Mouse (Mus musculus) frontal cortex, postnatal 25 days (tissue): ENCODE data around the gene Polr2h.

Experiments
- DNase-seq, 2 experiments: peaks; one replicate each; pipeline ENCODE4 v3.0.0; 2022; ENCODE audit warnings: low spot score in 2 of 2

Gene Polr2h

GRCm38 (mm10) chr16:20701729-20702521 is 15.5 kb upstream of the Polr2h start:
- no peak for DNase-seq

- no peak for DNase-seq
These were observed 15.0 kb upstream of the Polr2h start for GRCm38 (mm10) chr16:20702522-20702893.

- no peak for DNase-seq
These were observed 14.4 kb upstream of the Polr2h start for GRCm38 (mm10) chr16:20703071-20703470.

- DNase-seq, result no peak
These were observed 13.6 kb upstream of the Polr2h start for GRCm38 (mm10) chr16:20703699-20704400.

- no peak for DNase-seq
These were observed 11.7 kb upstream of the Polr2h start for GRCm38 (mm10) chr16:20705786-20706185.

- DNase-seq, result no peak
These were observed 10.9 kb upstream of the Polr2h start for GRCm38 (mm10) chr16:20706407-20707055.

- DNase-seq, result no peak
These were observed 9.1 kb upstream of the Polr2h start for GRCm38 (mm10) chr16:20708220-20708938.

- no peak for DNase-seq
These were observed 8.3 kb upstream of the Polr2h start for GRCm38 (mm10) chr16:20708939-20709734.

- no peak for DNase-seq
These were observed 7.1 kb upstream of the Polr2h start for GRCm38 (mm10) chr16:20710370-20710769.

- DNase-seq, result no peak
These were observed 6.7 kb upstream of the Polr2h start for GRCm38 (mm10) chr16:20710810-20711209.

GRCm38 (mm10) chr16:20712190-20712589 is 5.3 kb upstream of the Polr2h start:
- DNase-seq, result no peak

- DNase-seq, result no peak
These were observed 4.6 kb upstream of the Polr2h start for GRCm38 (mm10) chr16:20712889-20713288.

GRCm38 (mm10) chr16:20714307-20715080 is 3.0 kb upstream of the Polr2h start:
- DNase-seq, result no peak

- DNase-seq, result no peak
These were observed 2.3 kb upstream of the Polr2h start for GRCm38 (mm10) chr16:20715161-20715560.

- no peak for DNase-seq
These were observed 1.9 kb upstream of the Polr2h start for GRCm38 (mm10) chr16:20715566-20715965.

GRCm38 (mm10) chr16:20715976-20716840 is 1.3 kb upstream of the Polr2h start:
- DNase-seq, result peak; percentile 66 to 69

GRCm38 (mm10) chr16:20716841-20717180 is 654 bp upstream of the Polr2h start:
- DNase-seq, result no peak

- DNase-seq, result no peak
These were observed 659 bp downstream of the Polr2h start for GRCm38 (mm10) chr16:20717978-20718670.

GRCm38 (mm10) chr16:20721808-20722207 is 4.3 kb downstream of the Polr2h start:
- no peak for DNase-seq
